Mouse (Mus musculus): ENCODE results near the gene Tdrd1.

Gene Tdrd1

DNA sequence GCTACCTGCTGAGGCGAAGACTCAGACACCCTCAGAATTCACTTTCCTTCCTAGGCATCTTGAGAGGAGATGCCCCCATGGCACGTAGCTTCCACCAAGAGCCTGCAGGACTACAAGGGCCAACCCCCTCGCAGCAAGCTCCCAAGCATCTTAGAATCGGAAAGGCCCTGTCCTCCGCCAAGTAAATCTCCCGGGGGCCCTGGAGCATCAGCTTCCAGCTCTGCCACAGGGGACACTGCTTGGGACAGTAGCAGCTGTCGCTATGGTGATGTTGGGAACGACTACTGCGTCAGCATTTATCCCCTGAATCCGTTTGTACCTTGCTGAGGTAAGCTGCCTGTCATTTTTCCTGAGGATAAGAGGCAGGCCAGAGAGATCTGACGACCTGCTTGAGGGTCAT is 84.6 kb downstream of the Tdrd1 start:
- no peak for DNase-seq (ENCODE audit: low spot score in 2 of 2)

DNA sequence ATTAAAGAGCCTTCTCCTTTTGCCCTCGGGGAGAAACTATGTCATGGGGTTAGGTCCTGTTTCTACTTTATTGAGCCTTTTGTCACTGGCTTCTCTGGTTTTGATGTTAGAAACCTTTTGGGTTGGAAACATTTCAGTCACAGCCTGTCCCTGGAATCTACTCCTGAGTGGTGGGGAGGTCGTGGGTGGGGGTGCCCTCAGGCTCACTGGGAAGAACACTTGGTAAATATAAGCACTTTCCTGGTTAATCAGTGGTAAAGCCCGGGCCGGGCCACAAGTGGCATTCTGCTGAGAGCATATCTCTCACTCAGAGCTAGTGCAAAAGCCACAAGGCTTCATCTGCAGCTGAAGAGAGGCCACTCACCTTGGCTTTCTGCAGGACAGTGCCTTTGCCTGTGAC is 87.8 kb downstream of the Tdrd1 start:
- DNase-seq (ENCODE audit: low spot score in 2 of 2) = no peak

DNA sequence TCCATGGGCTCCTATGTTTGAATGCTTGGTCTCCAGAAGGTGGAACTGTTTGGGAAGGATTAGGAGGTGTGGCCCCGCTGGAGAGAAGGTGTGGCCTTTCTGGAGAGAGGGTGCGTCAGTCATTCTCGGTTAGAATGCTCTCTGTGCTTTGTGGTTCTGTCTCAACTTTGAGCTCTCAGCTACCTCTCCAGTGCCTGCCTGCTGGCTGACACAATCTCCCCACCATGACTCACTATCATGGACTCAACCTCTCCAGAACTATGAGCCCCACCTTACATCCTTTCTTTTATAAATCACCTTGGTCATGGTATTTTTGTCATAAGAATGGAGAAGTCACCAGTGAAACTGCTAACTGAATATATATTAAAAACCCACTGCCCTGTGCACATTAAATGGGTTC is 88.6 kb downstream of the Tdrd1 start:
- DNase-seq (ENCODE audit: low spot score in 2 of 2) = no peak

GRCm38 (mm10) chr19:56915084-56915483 is 89.1 kb downstream of the Tdrd1 start:
- DNase-seq (ENCODE audit: low spot score in 2 of 2) = no peak
